Mouse (Mus musculus) MEL (cell line): Measurements from ENCODE around the gene Afap1l2. TPM values are rescaled to one million over a fixed set of nuclear protein-coding genes. Genes with fewer than 3 reads are reported as not detected.

Source experiments
- DNase-seq: peaks from one replicate; pipeline ENCODE4 v3.0.0; 2011; ENCODE audit warnings: low read depth, low spot score
- H3K27ac ChIP-seq: 2 replicates; pipeline ENCODE4 v1.5.1; 2012; ENCODE audit warnings: low read depth, mild to moderate bottlenecking, control low read depth, low read length, moderate library complexity; ENCODE audit not compliant: control insufficient read depth
- H3K27me3 ChIP-seq, 2 experiments: fragments of 150-350 bp in 1 of 2; sonication (generic) in 1 of 2; 2 replicates each; pipeline ENCODE4 v1.6.1; 2012; ENCODE audit warnings: low read length in 2 of 2, mild to moderate bottlenecking in 2 of 2, improper control_type of control experiment in 1 of 2, moderate library complexity in 1 of 2; ENCODE audit not compliant: insufficient read depth in 2 of 2, control insufficient read depth in 1 of 2
- H3K36me3 ChIP-seq, 2 experiments: 2 replicates each; pipeline ENCODE4 v1.6.1; 2012 to 2014; ENCODE audit warnings: low read length in 2 of 2, improper control_type of control experiment in 1 of 2, inconsistent platforms in 1 of 2, mild to moderate bottlenecking in 1 of 2; ENCODE audit not compliant: insufficient read depth in 2 of 2, control insufficient read depth in 1 of 2
- H3K4me1 ChIP-seq, 2 experiments: fragments of 150-350 bp in 1 of 2; sonication (generic) in 1 of 2; 2 replicates each; pipeline ENCODE4 v1.6.1; 2012; ENCODE audit warnings: low read length in 2 of 2, improper control_type of control experiment in 1 of 2, mild to moderate bottlenecking in 1 of 2; ENCODE audit not compliant: insufficient read depth in 2 of 2, control insufficient read depth in 1 of 2
- H3K4me3 ChIP-seq, 2 experiments: fragments of 150-350 bp in 1 of 2; sonication (generic) in 1 of 2; 2 replicates each; pipeline ENCODE4 v1.5.1; 2012; ENCODE audit warnings: low read depth in 2 of 2, low read length in 2 of 2, mild to moderate bottlenecking in 2 of 2, moderate library complexity in 2 of 2, control low read depth in 1 of 2, improper control_type of control experiment in 1 of 2; ENCODE audit not compliant: control insufficient read depth in 1 of 2, insufficient read depth in 1 of 2
- H3K79me2 ChIP-seq: 2 replicates; pipeline ENCODE4 v1.6.1; 2012; ENCODE audit warnings: mild to moderate bottlenecking, low read length, moderate library complexity; ENCODE audit not compliant: control insufficient read depth, poor library complexity, insufficient read depth
- H3K9ac ChIP-seq: 2 replicates; pipeline ENCODE4 v1.6.1; 2012; ENCODE audit warnings: low read depth, mild to moderate bottlenecking, control low read depth, low read length, moderate library complexity; ENCODE audit not compliant: control insufficient read depth, poor library complexity, severe bottlenecking
- H3K9me3 ChIP-seq: fragments of 150-350 bp; sonication (generic); replicated peaks from 2 replicates; pipeline ENCODE4 v1.6.1; 2012; ENCODE audit warnings: mild to moderate bottlenecking, low read length, improper control_type of control experiment, moderate library complexity; ENCODE audit not compliant: insufficient read depth
- CHD1 ChIP-seq: IDR thresholded peaks from 2 replicates; pipeline ENCODE4 v1.6.1; 2012; ENCODE audit warnings: low read depth, mild to moderate bottlenecking, inconsistent platforms, low read length, improper control_type of control experiment
- CHD2 ChIP-seq: IDR thresholded peaks from 2 replicates; pipeline ENCODE4 v1.6.1; 2011; ENCODE audit warnings: low read length, improper control_type of control experiment
- CTCF ChIP-seq, 3 experiments: IDR thresholded peaks in 2 of 3; conservative IDR thresholded peaks in 1 of 3; 2 replicates each; pipeline ENCODE4 v1.5.1; 2011 to 2012; ENCODE audit warnings: low read length in 3 of 3, low read depth in 2 of 3, mild to moderate bottlenecking in 2 of 3, improper control_type of control experiment in 1 of 3, inconsistent platforms in 1 of 3, mixed read lengths in 1 of 3, moderate library complexity in 1 of 3; ENCODE audit not compliant: control insufficient read depth in 1 of 3, insufficient read depth in 1 of 3, poor library complexity in 1 of 3, severe bottlenecking in 1 of 3
- ELF1 ChIP-seq: IDR thresholded peaks from 2 replicates; pipeline ENCODE4 v1.6.1; 2014; ENCODE audit warnings: low read depth, mild to moderate bottlenecking, inconsistent platforms, low read length, improper control_type of control experiment, moderate library complexity
- ETS1 ChIP-seq: IDR thresholded peaks from 2 replicates; pipeline ENCODE4 v1.6.1; 2012; ENCODE audit warnings: low read depth, mild to moderate bottlenecking, inconsistent platforms, low read length, improper control_type of control experiment, moderate library complexity
- GATA1 ChIP-seq: IDR thresholded peaks from 2 replicates; pipeline ENCODE4 v1.6.1; 2011; ENCODE audit warnings: low read depth, low read length, improper control_type of control experiment
- HCFC1 ChIP-seq: IDR thresholded peaks from 2 replicates; pipeline ENCODE4 v1.6.1; 2012; ENCODE audit warnings: low read depth, mild to moderate bottlenecking, inconsistent platforms, low read length, improper control_type of control experiment, moderate library complexity
- JUND ChIP-seq: IDR thresholded peaks from 2 replicates; pipeline ENCODE4 v1.6.1; 2011; ENCODE audit warnings: low read depth, mild to moderate bottlenecking, improper control_type of control experiment, low read length
- KAT2A ChIP-seq: conservative IDR thresholded peaks from 2 replicates; pipeline ENCODE4 v1.6.1; 2012; ENCODE audit warnings: low read depth, low read length, improper control_type of control experiment, inconsistent platforms
- MAZ ChIP-seq: IDR thresholded peaks from 2 replicates; pipeline ENCODE4 v1.6.1; 2012; ENCODE audit warnings: low read depth, mild to moderate bottlenecking, inconsistent platforms, low read length, improper control_type of control experiment
- MEF2A ChIP-seq: IDR thresholded peaks from 2 replicates; pipeline ENCODE4 v1.6.1; 2014; ENCODE audit warnings: low read depth, mild to moderate bottlenecking, inconsistent platforms, low read length, improper control_type of control experiment; ENCODE audit not compliant: poor library complexity, insufficient replicate concordance, severe bottlenecking; ENCODE audit errors: extremely low read depth
- MYB ChIP-seq: IDR thresholded peaks from 2 replicates; pipeline ENCODE4 v1.6.1; 2011; ENCODE audit warnings: mild to moderate bottlenecking, low read depth, low read length, improper control_type of control experiment
- MYC ChIP-seq: IDR thresholded peaks from 2 replicates; pipeline ENCODE4 v1.6.1; 2011; ENCODE audit warnings: low read depth, mild to moderate bottlenecking, low read length, improper control_type of control experiment, moderate library complexity
- NRF1 ChIP-seq: IDR thresholded peaks from 2 replicates; pipeline ENCODE4 v1.6.1; 2014; ENCODE audit warnings: low read depth, mild to moderate bottlenecking, inconsistent platforms, low read length, improper control_type of control experiment, moderate library complexity; ENCODE audit not compliant: poor library complexity, insufficient read depth, severe bottlenecking
- POLR2AphosphoS2 ChIP-seq: IDR thresholded peaks from 2 replicates; pipeline ENCODE4 v1.6.1; 2011; ENCODE audit warnings: low read length, improper control_type of control experiment
- POLR2AphosphoS5 ChIP-seq: IDR thresholded peaks from 2 replicates; pipeline ENCODE4 v1.6.1; 2012; ENCODE audit warnings: low read depth, borderline replicate concordance, mild to moderate bottlenecking, inconsistent platforms, low read length, moderate library complexity, mixed read lengths
- RCOR1 ChIP-seq: IDR thresholded peaks from 2 replicates; pipeline ENCODE4 v1.6.1; 2012; ENCODE audit warnings: low read depth, mild to moderate bottlenecking, inconsistent platforms, low read length, improper control_type of control experiment
- SIN3A ChIP-seq: IDR thresholded peaks from 2 replicates; pipeline ENCODE4 v1.6.1; 2012; ENCODE audit warnings: low read length, improper control_type of control experiment, inconsistent platforms
- TAL1 ChIP-seq: IDR thresholded peaks from 2 replicates; pipeline ENCODE4 v1.6.1; 2012; ENCODE audit warnings: mild to moderate bottlenecking, inconsistent platforms, low read length, moderate library complexity, mixed read lengths
- TBP ChIP-seq: IDR thresholded peaks from 2 replicates; pipeline ENCODE4 v1.8.0; 2011; ENCODE audit warnings: low read depth, low read length, improper control_type of control experiment
- UBTF ChIP-seq: IDR thresholded peaks from 2 replicates; pipeline ENCODE4 v1.6.1; 2012; ENCODE audit warnings: low read depth, mild to moderate bottlenecking, inconsistent platforms, low read length, improper control_type of control experiment, moderate library complexity, borderline replicate concordance; ENCODE audit not compliant: insufficient read depth
- USF1 ChIP-seq: IDR thresholded peaks from 2 replicates; pipeline ENCODE4 v1.6.1; 2014; ENCODE audit warnings: low read depth, mild to moderate bottlenecking, inconsistent platforms, low read length, improper control_type of control experiment, moderate library complexity
- ZC3H11A ChIP-seq: IDR thresholded peaks from 2 replicates; pipeline ENCODE4 v1.6.1; 2012; ENCODE audit warnings: low read depth, mild to moderate bottlenecking, inconsistent platforms, low read length, improper control_type of control experiment
- ZNF384 ChIP-seq: IDR thresholded peaks from 2 replicates; pipeline ENCODE4 v1.6.1; 2012; ENCODE audit warnings: low read depth, mild to moderate bottlenecking, inconsistent platforms, low read length, improper control_type of control experiment
- polyA plus RNA-seq, 2 experiments: library from polyadenylated mRNA; stranded (reverse) in 1 of 2; unstranded in 1 of 2; fragments of >175 nt in 1 of 2; fragments of >200 nt in 1 of 2; gene quantifications; 2 replicates each; pipeline versions ENCODE4 v1.2.1 to v1.2.4; 2012; ENCODE audit warnings: low replicate concordance in 2 of 2, low read depth in 1 of 2; ENCODE audit not compliant: insufficient read length in 2 of 2, insufficient read depth in 1 of 2, missing spikeins in 1 of 2
- total RNA-seq: library from RNA; depleted of rRNA; stranded (reverse); fragments of 300-350 nt; gene quantifications from 2 replicates; pipeline ENCODE4 v1.2.3, GENCODE M21; 2012

The Afap1l2 gene
- total and polyA plus RNA-seq, 3 experiments: not detected

DNA sequence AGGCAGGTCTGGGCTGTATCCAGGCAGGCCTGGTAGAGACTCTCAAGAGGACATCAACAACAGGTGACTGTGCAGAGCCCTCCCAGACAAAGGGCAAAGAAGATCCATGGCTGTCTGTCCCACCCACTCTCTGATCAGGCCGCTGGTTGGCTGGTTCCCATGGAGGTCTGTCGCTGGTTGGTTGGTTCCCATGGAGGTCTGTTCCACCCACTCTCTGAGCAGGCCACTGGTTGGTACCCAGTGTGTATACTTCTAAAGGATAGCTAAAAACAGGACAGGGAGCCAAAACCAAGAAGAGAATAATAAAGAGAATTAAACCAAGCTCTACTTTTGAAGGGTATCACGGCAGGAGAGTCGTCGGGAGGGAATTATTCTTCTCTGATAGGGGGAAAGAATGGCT is 31.5 kb downstream of the Afap1l2 start:
- no peak for TF ChIP-seq MYC
- TF ChIP-seq ETS1: no peak
- TF ChIP-seq POLR2AphosphoS2: no peak
- no peak for TF ChIP-seq USF1
- TF ChIP-seq CTCF (IDR thresholded peaks at IDR 0.05 in 2 of 3, conservative IDR thresholded peaks at IDR 0.05 in 1 of 3; ENCODE audit: control insufficient read depth in 1 of 3, insufficient read depth in 1 of 3, low read depth in 2 of 3, low read length in 3 of 3, poor library complexity in 1 of 3, severe bottlenecking in 1 of 3): no peak
- no peak for TF ChIP-seq MAZ
- TF ChIP-seq MYB: no peak
- no peak for TF ChIP-seq HCFC1
- no peak for TF ChIP-seq MEF2A
- TF ChIP-seq NRF1: no peak
- TF ChIP-seq TAL1: no peak

GRCm38 (mm10) chr19:56975502-56975901 is 32.5 kb downstream of the Afap1l2 start:
- H3K27ac ChIP-seq: no peak overlapping the region
- no peak overlapping the region for H3K4me3 ChIP-seq
- no peaks in the 10 kb centered on the region for H3K79me2 ChIP-seq
- H3K9me3 ChIP-seq: no peaks in the 10 kb centered on the region
- no peak for DNase-seq
- TF ChIP-seq RCOR1 (no peak), CHD2 (no peak)
- no peaks in the 10 kb centered on the region for H3K4me1 ChIP-seq
- H3K9ac ChIP-seq: no peak overlapping the region
- H3K36me3 ChIP-seq: no peaks in the 10 kb centered on the region
- H3K27me3 ChIP-seq: no peaks in the 10 kb centered on the region

More for the DNA sequence above, 31.5 kb downstream of the Afap1l2 start:
- Histone ChIP-seq H3K9ac (no peak overlapping the region), H3K27ac (no peak overlapping the region), H3K36me3 (no peaks in the 10 kb centered on the region), H3K9me3 (no peaks in the 10 kb centered on the region), H3K27me3 (no peaks in the 10 kb centered on the region), H3K4me3 (no peak overlapping the region), H3K79me2 (no peaks in the 10 kb centered on the region), H3K4me1 (no peaks in the 10 kb centered on the region)
- DNase-seq: no peak

GRCm38 (mm10) chr19:56974159-56974558 is 33.9 kb downstream of the Afap1l2 start:
- Histone ChIP-seq H3K36me3 (no peaks in the 10 kb centered on the region), H3K9me3 (no peaks in the 10 kb centered on the region), H3K9ac (no peak overlapping the region), H3K79me2 (no peaks in the 10 kb centered on the region), H3K27me3 (no peaks in the 10 kb centered on the region), H3K4me1 (no peaks in the 10 kb centered on the region), H3K27ac (no peak overlapping the region), H3K4me3 (no peak overlapping the region)
- TF ChIP-seq CTCF (IDR thresholded peaks at IDR 0.05 in 2 of 3, conservative IDR thresholded peaks at IDR 0.05 in 1 of 3; ENCODE audit: control insufficient read depth in 1 of 3, insufficient read depth in 1 of 3, low read depth in 2 of 3, low read length in 3 of 3, poor library complexity in 1 of 3, severe bottlenecking in 1 of 3) (no peak), UBTF (no peak), SIN3A (no peak), ELF1 (no peak), MYC (no peak), TAL1 (no peak), POLR2AphosphoS5 (no peak), POLR2AphosphoS2 (no peak), GATA1 (no peak), RCOR1 (no peak), KAT2A (no peak), ZC3H11A (no peak), ZNF384 (no peak), TBP (no peak), ETS1 (no peak), CHD1 (no peak), JUND (no peak)
- no peak for DNase-seq
